Mouse (Mus musculus): ENCODE results near the gene Dnajc8.
A peak's percentile ranks its signal among the peaks of the same experiment; 100 is the strongest.
"Not testable (repeated sequence)": the region's sequence is repeated elsewhere in the genome, so short reads cannot be mapped to it uniquely, and the experiment has no call there.

Dnajc8 gene

GRCm38 (mm10) chr4:132515369-132516155, 19.8 kb upstream of the Dnajc8 start:
- peak; percentile 94 for DNase-seq (ENCODE audit: low spot score)

DNA sequence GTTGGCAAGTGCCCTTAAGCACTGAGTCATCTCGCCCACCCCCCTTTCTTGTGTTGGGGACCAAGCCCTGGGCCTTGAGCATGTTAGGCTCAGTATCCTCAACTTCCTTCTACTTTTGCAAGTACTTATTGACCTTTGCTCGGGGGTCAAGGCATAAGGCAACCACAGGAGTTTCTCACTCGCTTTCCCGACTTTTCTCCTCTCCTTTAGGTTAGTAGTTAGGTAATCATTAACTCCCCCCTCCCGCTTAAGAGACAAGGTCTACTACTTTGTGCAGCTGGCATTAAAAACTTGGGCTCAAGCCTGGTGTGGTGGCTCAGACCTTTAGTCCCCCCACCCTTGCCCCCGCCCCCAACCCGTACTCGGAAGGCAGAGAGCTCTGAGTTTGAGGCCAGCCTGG, 17.3 kb upstream of the Dnajc8 start:
- no peak for DNase-seq (ENCODE audit: low spot score)

GRCm38 (mm10) chr4:132519188-132519587, 16.2 kb upstream of the Dnajc8 start:
- DNase-seq (ENCODE audit: low spot score) = no peak

DNA sequence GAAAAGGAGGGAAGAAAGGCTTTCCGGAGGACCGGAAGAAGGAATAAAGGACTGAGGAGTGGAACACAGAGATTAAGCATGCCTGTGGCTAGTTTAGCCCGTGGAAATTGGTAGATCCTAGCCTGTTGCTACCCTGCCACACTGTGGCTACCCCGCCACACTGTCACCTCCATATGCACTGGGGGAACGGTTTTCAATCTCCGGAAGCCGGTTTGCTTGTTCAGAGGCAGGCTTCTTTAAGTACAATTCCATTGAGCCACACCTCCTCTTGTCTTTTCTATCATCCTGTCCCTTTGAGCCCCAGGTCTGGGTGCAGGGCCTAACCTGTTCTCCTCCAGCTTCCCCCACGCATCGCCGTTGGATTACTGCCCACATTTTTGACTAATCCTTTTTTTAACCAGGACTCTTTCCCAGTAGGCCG, 11.0 kb upstream of the Dnajc8 start:
- DNase-seq (ENCODE audit: low spot score) = no peak

- DNase-seq (ENCODE audit: low spot score) = peak; percentile 30
Observed at GRCm38 (mm10) chr4:132524808-132525207, 10.5 kb upstream of the Dnajc8 start.

DNA sequence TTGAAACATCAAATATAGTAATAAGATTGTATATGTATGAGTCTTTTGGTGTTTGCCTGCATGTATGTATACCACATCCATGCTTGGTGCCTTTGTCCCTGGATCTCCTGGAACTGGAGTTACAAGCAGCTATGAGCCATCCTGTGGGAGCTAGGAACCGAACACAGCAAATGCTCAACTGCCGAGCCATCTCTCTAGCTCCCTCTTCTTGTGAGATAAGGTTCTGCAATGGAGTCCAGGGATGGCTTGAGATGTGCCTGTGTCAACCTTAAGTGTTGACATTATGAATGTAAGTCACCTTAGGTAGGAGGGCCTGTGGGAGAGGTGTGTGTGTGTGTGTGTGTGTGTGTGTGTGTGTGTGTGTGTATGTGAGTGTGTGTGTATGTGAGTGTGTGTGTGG, 8.7 kb upstream of the Dnajc8 start:
- no peak for DNase-seq (ENCODE audit: low spot score)

DNA sequence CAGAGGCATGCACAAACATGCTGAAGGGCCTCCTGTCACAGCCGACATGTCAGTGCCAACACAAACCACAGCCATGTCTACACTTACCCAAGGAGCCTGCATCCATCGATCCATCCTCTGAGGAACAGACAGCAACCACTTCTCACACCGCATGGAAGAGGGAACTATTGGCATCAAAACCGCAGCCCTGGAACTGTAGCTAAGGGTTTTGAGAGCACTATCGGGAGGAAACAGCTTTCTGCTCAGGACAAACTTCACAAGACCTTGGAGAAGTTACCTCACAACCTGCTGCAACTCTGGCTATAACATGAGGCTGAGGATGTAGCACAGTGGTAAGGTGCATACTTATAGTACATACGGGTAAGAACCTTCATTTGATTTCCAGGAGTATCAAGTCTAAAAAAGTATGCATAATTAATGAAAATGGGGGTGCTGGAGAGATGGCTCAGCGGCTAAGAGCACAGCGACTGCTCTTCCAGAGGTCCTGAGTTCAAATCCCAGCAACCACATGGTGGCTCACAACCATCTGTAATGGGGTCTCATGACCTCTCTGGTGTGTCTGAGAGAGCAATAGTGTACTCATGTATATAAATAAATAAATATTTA, 7.3 kb upstream of the Dnajc8 start:
- DNase-seq (ENCODE audit: low spot score) = peak; percentile 29

DNA sequence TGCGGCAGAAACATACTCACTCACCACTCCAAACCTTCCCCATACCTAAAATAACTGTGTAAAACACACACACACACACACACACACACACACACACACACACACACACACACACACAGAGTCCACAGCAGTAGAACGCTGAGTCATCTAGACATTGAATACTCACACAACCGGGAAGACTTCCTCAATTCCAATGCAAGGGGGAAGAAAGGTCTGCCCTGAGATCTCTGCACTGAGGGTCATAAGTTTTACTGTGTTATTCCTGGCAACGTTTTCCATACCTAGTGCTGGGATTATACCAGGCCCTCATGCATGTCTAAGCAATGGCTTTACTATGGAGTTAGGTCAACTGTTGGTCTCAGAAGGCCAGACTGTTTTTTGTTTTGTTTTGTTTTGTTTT, 6.0 kb upstream of the Dnajc8 start:
- DNase-seq (ENCODE audit: low spot score) = no peak

GRCm38 (mm10) chr4:132530033-132530804, 5.1 kb upstream of the Dnajc8 start:
- DNase-seq (ENCODE audit: low spot score) = no peak

GRCm38 (mm10) chr4:132532496-132532895, 2.9 kb upstream of the Dnajc8 start:
- no peak for DNase-seq (ENCODE audit: low spot score)

DNA sequence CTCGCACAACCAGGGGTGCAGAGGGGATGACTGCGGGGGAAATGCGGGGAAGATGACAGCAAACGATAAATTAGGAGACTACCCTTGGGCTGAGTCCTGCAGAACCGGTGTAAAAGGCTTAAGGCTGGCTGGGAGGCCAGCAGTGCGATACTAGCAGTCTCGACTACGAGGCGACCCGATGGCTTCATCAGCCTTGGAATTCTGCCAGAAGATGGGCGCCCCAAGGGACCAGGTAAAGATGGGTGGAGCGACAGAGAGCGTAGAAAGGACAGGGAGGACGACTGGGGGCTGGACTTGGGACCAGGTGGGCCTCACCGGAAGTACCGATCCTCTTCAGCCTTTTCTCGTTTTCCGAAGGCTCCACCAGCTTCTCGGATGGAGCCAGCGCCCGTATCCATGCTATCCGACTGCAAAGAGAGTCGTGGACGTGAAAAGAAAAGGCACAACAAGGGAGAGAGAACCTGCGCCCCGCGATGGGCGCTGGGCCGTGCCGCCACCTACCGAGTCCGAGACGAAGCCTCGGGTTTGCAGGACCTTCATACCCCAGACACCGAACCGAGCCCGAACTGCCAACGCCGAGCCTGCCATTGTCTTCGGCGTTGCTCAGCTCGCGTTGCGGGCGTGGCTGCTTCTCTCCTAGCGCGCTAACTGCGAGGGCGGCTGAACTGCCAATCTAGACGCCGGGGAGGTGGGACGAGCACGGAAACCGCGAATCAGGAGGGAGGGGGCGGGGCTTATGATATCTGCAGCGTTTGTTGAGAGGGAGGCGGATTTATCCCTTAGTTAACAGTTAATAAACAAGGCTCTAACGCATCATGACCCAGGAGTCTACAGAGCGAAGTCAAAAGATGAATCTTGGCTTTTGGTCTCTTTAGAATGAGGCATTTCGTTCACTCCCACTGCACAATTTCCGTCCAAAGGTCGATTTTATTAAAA, 2.1 kb upstream of the Dnajc8 start, which contains the start of gene Atpif1:
Gene Atpif1, minus strand, starts transcription at position 679 of the 936 bp plus-strand sequence.
- DNase-seq (ENCODE audit: low spot score) = peak; percentile 92

DNA sequence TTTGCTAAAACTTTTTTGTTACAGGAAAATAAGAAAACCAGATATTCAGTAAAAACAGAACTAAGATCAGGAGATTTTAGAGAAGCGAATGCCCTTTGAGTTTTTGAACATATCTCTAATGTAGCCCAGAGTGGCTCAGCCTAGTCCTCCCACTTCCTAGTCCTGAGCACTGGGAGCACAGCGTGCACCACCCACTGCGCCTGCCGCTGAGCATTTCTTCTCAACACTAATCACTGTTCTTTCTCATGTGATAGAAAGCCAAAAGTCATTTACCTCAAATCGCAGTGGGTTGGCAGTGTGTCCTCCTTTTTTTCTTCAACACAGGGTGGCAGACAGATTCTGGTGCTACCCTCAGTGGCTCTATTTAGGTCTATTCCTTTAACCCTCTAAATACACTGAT, 4.1 kb downstream of the Dnajc8 start:
- DNase-seq (ENCODE audit: low spot score) = no peak

DNA sequence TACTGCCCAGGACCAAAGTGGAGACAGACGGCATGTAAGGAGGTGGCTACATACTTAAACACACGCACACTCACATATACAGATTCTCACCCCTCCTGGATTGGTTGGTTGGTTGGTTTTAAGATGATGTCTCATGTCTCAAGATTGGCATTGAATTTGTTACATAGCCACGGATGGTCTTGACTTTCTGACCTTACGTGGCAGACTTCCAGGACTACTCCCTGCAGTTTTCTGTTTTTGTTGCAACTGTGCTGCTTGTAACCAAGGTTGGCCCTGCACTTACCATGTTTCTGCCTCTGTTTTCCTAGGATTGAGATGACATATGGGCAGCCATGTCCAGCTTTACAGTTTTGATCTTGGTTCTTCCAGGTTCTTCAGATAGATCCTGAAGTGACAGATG, 6.1 kb downstream of the Dnajc8 start:
- DNase-seq (ENCODE audit: low spot score) = no peak

DNA sequence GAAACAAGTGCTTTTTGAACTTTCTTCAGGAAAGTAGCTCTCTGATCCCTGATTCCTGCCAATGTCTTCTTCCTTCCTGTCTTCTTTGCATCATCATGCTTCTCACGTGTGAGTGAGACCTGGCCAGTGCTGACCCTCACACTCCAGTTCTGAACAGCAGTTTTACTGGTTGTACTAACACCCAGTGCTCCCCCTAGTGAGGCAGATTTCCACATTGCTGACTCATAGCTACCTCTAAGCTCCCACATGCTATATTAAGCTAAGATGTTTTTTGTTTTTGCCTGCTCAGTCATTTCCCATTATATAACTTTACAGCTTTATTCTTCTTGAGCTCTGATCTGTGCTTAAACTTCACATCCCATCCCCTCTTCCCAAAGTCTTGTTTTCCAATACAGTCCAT, 7.4 kb downstream of the Dnajc8 start:
- DNase-seq (ENCODE audit: low spot score) = no peak

DNA sequence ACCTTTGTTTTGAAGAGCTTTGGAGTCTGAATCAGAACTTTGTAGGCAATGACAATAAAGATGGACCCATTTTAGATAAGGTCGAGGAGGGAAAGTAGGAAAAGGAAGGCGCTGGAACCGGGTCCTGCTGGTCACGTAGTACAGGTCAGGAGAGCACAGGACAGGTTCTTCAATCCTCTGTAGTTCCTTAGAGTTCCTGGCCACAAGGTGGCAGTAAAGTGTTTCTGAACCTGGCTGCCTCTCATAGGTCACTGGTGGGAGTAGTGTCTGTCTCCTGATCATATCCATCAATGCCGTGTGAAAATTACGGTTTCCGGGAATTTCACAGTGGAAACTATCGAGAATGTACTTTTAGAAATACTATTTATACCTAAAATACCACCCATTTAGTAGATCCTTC, 10.5 kb downstream of the Dnajc8 start:
- peak; percentile 76 for DNase-seq (ENCODE audit: low spot score)

DNA sequence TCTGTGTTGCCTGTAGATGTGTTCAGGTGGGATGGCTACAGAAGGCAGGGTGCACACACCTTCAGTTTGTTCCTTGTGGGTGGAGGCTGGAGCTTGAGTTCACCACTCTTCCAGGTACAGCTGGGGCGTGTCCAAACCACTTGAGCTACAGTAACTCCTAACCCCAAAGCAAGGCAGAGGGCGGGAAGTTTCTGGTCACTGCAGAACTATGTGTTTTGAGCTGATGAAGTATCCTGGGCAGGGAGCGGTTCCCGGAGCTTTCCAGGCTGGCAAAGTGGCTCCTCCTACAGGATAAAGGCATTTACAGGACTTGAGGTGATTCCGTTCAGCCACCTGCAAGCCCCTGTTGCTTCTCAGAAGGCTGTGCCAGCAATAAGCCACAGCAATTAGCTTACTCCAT, 18.9 kb downstream of the Dnajc8 start:
- no peak for DNase-seq (ENCODE audit: low spot score)

DNA sequence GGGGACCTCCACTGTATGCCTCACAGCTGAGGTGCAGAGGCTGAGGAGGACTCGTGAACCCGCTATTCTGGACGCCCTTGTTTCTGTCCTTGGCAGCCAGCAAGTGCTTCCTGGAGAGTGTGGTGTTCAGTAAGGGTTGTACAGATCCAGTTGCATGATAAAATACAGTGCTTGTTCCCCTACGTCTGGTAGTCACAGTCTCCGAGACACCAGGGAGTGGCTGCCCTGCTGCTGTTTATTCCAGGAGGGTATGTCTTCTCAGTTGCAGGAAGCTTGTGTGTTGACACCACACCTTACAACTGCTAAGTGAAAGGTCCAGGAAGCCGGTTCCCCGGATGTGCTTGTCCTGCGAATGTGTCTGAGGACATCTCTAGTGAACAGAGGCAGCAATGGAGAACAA, 19.3 kb downstream of the Dnajc8 start:
- DNase-seq (ENCODE audit: low spot score) = no peak

GRCm38 (mm10) chr4:132555550-132555949, 20.2 kb downstream of the Dnajc8 start:
- DNase-seq (ENCODE audit: low spot score) = not testable (repeated sequence)

DNA sequence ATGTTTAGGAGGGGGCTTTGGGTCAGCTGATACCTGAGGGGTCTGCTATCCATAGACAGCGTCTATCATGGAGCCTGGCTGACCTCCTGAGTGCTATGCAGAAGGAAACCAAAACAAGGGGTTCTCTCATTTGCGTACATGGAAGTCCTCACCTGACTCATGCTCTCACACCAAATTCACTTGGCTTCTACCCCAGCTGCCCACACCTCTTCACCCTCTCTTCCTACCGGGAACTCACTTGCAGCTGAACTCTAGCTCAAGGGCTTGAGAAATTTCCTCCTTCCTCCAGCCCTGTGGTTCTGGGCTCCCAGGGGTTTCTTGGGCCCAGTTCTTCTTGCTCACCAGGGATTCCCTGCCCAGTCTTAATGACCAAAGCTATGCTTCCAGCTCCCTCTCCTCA, 27.9 kb downstream of the Dnajc8 start:
- DNase-seq (ENCODE audit: low spot score) = no peak

DNA sequence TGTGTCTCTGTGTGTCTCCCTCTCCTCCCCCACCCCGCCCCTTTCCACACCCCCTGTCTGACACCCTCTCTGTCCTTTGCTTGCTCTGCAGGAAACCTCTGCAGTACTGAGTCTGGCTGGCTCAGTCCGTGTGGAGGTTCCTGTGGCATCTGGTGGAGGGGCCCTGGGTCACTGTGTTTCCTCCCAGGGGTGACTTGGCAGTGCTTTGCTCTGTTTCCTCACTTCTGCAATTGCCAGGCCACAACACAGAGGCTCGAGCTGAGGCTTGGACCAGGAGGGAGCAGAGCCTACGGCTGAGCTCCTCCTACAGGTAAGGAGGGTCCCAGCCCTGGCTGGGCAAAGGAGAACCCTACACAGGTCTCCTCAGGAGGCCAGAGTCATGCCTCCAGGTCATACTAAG, 28.6 kb downstream of the Dnajc8 start, which contains the start of gene Ptafr:
Gene Ptafr, plus strand, starts transcription at position 103 of the 400 bp plus-strand sequence.
- peak; percentile 8 for DNase-seq (ENCODE audit: low spot score)

- no peak for DNase-seq (ENCODE audit: low spot score)
Observed at GRCm38 (mm10) chr4:132565089-132565747, 29.9 kb downstream of the Dnajc8 start.
